Mouse (Mus musculus) bone marrow, adult 2 months (tissue): ENCODE results near the gene Ttc17.

Experiments
- CTCF ChIP-seq: fragments of 200-500 bp; IDR thresholded peaks from 2 replicates; pipeline ENCODE4 v1.5.1; 2011; ENCODE audit warnings: low read length, control low read depth; ENCODE audit not compliant: control insufficient read depth, insufficient read depth
- POLR2A ChIP-seq: fragments of 200-500 bp; IDR thresholded peaks from 2 replicates; pipeline ENCODE4 v1.6.1; 2011; ENCODE audit warnings: low read depth, mild to moderate bottlenecking, control low read depth, low read length, borderline replicate concordance; ENCODE audit not compliant: control insufficient read depth

DNA sequence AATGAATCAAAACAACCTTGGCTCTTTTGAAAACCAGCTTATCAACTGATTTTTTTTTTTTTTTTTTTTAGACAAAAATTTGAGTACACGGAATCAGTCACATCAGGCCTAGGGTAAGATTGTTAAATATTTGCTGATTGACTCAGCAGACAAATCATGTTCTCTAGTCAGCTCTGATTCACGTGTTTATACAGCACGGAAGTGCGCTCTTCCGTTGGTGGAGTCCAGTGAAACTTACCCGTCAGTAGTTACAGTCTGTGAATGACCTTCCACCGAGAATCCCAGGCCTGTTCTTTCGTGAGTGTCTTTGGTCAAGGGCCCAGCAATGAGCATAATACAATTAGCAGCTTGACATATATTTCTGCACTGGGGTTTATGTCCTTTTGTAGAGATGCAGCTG lies 43.2 kb upstream of the Ttc17 start:
- TF ChIP-seq POLR2A (no peak), CTCF (no peak)
